Mouse (Mus musculus): ENCODE data around the gene Gpc3.

GRCm38 (mm10) chrX:52644393-52644792, 30.6 kb upstream of the Gpc3 start:
- TF ChIP-seq CTCF (IDR thresholded peaks at IDR 0.05; ENCODE audit: control insufficient read depth, insufficient read depth, insufficient read length) = no peak
- TF ChIP-seq MAX (IDR thresholded peaks at IDR 0.05) = no peak
- no peak for TF ChIP-seq CEBPB (IDR thresholded peaks at IDR 0.05; ENCODE audit: low read depth)
- no peak for TF ChIP-seq USF1 (IDR thresholded peaks at IDR 0.05; ENCODE audit: low read depth)
- TF ChIP-seq MYOD1 (IDR thresholded peaks at IDR 0.05; ENCODE audit: control insufficient read depth, insufficient read length, low read depth) = no peak
- TF ChIP-seq MYOG (IDR thresholded peaks at IDR 0.05; ENCODE audit: control insufficient read depth, extremely low read depth, insufficient read length) = no peak

Measured in C2C12 (cell line).